Mouse (Mus musculus): ENCODE data around the gene Cpne7.

Gene Cpne7

DNA sequence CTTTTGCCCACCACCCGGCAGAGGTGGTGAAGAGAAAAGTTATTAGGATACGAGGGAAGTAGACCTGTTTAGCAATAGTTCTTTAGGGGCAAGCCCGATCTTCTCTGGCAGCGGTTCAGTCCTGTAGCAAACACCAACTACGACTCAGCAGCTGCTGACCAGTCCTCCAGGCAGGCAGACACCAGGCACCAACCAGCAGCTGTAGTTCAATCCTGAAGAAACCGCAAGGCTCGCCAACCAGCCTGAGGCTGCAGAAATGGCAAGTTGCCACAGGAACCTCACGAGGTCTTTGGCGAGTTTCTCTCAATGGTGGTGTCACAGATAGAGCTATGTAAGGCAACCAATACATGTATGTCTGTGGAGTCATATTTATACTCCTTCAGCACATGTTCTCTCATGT, 4.3 kb upstream of the Cpne7 start:
- in situ Hi-C loops (cut with MseI, MboI) = loop anchor here in 1 of 2 experiments (25.0 kb wide), 1 partner anchor 99 kb away; the partner anchor contains the start of genes Cdk10, Chmp1a and Spata33

DNA sequence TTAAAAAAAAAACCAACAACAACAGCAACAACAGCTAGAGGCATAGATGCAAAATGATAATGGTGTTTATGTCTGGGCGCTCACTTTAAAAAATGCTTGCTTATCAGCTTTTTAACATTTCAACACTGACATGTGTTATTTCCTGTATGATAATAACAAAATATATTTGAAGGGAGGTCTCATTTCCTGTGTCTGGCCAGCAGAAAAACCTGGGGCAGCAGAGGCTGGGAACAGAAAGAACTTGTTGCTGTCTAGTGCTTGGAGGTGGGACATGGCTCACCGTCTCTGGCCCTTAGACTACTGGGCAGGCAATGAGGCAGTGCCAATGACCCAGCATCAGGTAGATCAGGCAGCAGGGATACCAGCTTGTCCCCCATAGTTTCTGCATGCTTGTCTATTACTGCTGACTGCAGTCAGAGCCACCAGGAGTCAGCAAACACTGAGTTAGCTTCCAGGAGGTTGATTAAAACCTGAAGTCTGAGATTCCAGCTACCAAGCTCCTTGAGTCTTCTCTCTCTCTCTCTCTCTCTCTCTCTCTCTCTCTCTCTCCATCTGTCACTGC, 3.2 kb upstream of the Cpne7 start:
- in situ Hi-C loops (cut with MseI, MboI) = loop anchor here in 1 of 2 experiments (25.0 kb wide), 1 partner anchor 98 kb away; the partner anchor contains the start of genes Cdk10, Chmp1a and Spata33

DNA sequence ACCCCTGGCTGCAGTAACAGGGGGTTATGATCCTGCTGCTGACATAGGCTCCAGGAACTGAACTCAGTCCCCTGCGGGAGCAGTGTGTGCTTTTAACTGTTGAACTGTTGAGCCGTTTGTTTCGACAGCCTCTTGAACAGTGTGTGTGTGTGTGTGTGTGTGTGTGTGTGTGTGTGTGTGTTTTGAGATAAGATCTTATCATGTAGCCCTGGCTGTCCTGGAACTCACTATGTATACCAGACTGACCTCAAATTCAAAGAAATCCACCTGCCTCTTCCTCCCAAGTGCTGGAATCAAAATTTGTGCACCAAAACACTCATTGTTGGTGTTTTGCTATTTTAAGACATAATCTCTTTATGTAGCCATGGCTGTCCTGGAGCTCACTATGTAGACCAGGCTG, 2.5 kb upstream of the Cpne7 start:
- in situ Hi-C loops (cut with MseI, MboI) = loop anchor here in 1 of 2 experiments (25.0 kb wide), 1 partner anchor 98 kb away; the partner anchor contains the start of genes Cdk10, Chmp1a and Spata33

DNA sequence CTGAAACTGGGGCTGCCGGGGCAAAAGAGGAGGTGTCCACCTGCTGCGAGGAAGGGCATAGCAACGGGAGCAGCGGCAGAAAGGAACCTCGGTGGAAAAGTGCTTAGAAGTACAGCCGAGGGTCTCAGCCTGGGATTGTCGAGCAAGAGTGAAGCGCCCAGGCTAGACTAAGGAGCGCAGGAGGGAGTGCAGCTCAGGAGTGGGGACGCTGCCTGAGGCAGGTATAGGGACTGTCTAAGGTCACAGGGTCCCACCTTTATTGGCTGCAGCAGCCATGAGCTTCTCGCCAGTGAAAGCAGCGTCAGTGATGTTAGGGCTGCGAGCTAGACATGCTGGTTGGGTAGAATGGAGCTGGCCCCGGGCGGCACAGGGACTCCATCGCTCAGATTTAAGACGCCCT, 570 bp downstream of the Cpne7 start:
- in situ Hi-C loops (cut with MseI, MboI) = loop anchor here in 1 of 2 experiments (25.0 kb wide), 1 partner anchor 95 kb away; the partner anchor contains the start of genes Cdk10, Chmp1a and Spata33

DNA sequence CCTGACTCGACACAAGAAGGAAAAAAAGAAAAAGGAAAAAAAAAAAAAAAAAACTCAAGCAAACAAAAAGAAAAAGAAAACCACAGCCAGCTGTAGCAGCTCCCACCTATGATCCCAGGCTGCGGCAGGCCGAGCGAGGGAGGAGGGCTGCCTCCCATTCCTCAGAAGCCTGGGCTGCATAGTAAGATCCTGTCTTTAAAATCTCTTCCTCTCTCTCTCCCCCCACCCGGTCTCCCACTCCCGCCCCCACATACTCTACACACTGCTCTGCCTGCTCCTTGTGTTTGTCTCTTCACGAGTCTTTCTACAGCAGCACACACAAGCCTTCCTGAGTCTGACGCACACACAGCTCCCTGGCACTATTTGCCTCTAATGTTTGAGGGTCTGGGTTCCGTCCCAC, 4.9 kb downstream of the Cpne7 start:
- in situ Hi-C loops (cut with MseI, MboI) = loop anchor here in 1 of 2 experiments (25.0 kb wide), 1 partner anchor 90 kb away; the partner anchor contains the start of genes Cdk10, Chmp1a and Spata33

DNA sequence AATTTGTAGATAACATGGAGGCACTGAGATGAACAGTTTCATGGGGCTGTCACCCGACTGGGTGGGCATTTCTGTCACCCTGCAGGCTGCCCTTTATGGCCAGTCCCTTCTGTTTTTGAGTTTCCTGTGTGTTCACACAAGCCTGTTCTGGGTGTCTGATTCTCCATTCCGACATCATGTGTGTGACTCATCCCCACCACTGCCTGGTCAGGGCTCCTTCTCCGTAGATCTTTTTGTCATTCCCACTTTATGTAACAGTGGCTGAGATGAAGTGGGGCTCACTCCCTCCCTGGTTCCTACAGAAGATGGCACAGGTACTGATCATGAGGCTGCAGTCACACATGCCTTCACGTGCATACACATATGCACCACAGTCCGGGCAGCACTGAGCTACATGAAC, 5.5 kb downstream of the Cpne7 start:
- in situ Hi-C loops (cut with MseI, MboI) = loop anchor here in 1 of 2 experiments (25.0 kb wide), 1 partner anchor 90 kb away; the partner anchor contains the start of genes Cdk10, Chmp1a and Spata33

DNA sequence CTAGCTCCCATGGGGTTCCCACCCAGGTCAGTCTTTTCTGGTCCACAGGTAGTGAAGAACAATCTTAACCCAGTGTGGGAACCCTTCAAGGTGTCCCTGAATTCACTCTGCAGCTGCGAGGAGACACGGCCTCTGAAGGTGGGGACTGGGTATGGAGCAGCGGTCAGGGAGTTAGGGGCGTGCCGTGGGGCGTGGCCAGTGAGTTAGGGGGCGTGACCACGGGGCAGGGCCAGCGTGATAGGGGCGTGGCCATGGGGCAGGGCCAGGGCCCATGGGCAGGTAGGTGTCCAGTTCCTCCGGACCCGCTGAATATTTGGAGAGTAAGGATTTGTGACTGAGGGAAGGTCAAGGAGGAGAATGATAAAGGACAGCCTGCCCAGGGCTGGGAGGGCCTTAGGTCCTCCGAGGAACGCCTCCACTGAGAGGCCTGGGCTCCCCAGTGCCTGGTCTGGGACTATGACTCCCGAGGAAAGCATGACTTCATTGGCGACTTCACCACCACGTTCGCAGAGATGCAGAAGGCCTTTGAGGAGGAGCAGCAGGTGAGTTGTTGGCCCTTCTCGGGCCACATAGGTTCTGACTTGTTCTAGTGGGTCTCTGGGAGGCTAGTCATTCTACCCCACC, 9.1 kb downstream of the Cpne7 start:
- in situ Hi-C loops (cut with MseI, MboI) = no loop called here

DNA sequence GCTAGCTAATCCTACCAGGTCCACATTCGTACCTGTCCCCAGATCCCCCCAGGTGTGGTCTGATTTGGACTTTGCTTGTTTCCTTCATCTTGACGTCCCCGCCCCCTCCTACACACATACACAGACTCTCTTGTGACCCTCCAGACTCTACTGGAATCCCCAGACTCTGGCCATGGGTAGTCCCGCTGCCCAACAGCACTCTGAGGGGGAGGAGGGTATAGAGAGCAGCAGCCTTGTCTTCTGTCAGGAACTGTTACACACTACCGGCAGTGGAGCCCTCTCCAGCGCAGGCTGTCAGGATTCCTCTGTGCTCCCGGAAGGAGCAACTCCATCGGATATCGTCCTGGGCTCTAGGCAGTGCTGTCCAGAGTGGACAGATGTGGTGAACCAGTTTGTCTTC, 13.9 kb downstream of the Cpne7 start:
- in situ Hi-C loops (cut with MseI, MboI) = no loop called here

DNA sequence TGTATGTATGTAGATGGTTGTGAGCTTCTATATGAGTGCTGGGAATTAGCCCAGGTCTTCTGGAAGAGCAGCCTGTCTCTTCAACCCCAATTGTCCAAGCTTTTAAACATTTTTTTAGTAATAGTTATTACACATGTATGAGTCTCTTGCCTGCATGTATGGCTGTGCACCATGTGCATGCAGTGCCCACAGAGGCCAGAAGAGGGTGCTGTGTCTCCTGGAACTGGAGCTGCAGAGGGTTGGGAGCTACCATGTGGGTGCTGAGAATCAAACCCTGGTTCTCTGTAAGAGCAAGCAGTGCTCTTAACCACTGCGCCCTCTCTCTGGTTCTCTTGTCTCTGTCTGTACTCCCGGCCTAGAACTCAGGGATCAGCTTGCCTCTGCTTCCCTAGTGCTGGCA, 15.8 kb downstream of the Cpne7 start:
- in situ Hi-C loops (cut with MseI, MboI) = no loop called here

DNA sequence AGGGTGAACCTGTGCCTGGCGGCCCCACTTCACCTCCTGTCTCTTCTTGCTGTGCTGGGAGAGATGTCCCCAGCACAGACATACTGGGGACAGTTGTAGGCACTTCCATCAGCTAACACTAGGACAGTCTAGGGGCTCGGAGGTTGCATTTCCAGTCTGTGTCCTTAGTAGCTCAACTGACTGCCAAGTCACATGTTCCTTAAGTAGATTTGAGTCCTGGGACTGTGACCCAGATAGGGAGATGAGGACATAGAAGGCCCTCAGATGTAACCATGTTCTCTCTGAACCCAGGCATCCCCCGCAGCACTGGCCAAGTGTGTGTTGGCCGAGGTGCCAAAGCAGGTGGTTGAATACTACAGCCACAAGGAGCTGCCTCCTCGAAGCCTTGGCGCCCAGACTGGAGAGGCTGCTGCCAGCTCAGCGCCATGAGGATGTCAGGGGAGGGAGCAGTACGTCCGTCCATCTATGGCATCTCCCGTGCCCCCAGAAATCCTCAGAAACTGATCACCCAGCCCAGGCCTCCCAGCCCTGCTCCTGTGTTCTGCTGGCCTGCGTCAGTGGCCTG, 17.1 kb downstream of the Cpne7 start:
- in situ Hi-C loops (cut with MseI, MboI) = no loop called here

DNA sequence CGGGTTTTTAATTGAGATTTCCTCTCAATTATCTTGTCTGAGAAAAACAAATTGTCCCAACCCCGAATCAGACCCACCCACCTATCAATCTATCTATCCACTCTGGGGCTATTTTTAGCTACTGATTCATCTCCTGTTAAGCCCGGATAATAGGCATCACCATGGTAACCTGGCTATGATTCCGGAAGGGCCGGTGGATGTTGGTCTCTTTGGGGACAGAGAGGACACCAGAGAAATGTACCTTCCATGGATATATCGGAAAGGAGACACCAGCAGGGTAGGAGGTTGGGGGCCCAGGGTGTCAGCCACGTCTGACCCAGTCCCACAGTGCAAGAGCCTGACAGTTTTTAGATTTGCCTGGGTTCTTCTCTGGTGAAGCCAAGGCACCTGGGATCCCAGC, 18.2 kb downstream of the Cpne7 start:
- in situ Hi-C loops (cut with MseI, MboI) = no loop called here

DNA sequence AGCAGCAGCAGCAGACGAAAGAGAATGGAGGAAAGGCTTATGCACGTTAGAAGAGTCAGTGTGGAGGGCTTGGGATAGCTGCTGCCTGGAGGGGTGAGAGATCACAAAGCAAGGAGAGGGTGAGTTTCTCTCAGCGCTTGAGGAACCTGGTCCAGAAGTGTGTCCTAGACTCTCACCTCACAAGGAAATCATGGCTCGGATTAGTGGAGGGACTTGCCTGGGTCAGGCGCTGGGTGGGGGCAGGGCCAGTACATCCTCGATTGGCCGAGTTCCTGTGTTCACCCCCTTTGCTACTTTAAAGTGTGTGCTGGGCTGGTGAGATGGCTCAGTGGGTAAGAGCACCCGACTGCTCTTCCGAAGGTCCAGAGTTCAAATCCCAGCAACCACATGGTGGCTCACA, 18.6 kb downstream of the Cpne7 start:
- in situ Hi-C loops (cut with MseI, MboI) = no loop called here

DNA sequence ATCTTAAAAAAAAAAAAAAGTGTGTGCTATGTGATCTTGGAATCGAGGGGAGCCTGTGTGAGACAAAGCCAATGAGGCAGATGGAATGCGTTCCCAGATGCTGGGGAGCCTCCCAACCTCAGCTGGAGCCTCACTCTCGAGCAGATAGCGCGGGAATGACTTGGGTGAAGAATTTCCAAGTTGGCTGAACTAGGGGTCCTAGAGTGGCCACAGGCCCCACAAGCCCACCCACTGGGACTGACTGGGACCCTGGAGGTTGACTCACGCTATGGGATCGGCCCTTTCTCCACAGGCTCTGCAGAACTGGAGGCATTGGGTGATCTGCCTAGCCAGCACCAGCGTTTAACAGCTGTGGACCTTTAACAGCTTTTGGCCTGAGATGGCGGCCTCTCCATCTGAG, 19.1 kb downstream of the Cpne7 start:
- in situ Hi-C loops (cut with MseI, MboI) = no loop called here

DNA sequence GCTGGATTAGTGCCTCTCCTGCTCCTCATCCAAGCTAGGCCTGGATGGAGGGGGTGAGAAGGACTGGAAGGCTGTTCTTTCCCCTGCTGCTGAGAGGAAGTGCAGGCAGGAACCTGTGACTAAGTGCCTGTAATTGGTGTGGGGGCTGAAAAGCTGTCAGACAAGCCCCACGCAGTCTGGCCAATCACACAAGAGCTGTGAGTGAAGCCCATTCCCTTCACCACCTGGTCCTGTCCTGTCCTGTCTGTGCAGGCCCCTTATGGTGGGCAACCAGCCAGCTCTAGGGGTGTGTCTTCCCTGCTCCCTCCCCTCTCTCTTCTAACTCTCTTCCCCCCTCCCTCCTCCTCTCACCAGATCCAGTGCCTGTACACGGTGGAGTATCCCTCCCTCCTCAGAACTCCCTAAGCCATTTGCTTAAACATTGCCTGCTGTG, 20.5 kb downstream of the Cpne7 start:
- in situ Hi-C loops (cut with MseI, MboI) = no loop called here

DNA sequence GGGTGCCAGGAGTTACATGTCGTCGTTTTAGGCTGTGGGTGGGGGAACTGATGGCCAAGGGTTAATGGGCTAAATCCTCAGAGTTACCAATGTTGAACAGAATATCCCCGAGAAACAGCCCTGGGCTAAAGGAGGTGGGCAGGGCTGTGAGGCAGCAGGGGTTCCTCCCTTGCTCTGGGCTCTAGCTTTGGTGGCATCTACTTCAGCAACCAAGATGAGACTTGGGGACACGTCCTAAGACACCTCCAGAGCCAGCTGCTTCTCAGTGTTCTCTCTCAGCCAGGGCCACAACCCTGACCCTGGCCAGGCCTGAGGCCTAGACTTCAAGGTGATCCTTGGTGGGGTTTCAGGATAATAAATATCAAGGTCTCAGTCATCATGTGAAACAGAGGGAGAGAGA, 21.6 kb downstream of the Cpne7 start:
- in situ Hi-C loops (cut with MseI, MboI) = no loop called here

DNA sequence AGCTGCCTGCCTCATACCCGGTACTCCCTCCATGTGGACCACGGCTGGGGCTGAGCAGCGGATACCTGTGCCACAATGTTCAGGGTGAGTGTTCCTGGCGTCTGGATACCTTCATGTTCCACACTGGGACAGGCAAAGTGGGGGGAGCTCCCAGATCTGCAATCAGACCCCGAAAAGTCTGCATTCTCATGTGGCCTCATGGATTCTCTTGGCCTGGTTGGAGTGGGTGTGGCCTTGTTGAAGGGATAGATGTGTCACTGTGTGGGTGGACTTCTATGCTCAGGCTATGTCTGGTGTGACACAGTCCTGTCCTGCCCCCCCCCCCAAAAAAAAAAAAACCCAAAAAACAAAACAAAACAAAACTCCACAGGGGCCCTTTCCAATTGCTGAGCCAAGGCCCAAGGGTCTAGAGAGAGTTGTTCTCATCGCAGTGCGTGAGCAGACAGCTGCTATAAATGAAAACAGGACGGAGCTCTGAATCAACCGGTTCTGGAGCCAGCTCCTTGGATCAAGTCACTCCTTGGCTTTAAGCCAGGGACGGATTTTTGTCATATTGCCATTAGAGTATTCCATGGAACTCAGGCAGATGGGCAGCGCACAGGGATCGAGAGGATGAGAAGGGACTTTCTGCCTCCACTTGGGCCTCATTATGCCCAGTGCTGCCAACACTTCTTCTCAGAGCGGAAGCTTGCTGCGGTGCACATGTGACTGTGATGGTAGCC, 24.7 kb downstream of the Cpne7 start:
- in situ Hi-C loops (cut with MseI, MboI) = no loop called here

DNA sequence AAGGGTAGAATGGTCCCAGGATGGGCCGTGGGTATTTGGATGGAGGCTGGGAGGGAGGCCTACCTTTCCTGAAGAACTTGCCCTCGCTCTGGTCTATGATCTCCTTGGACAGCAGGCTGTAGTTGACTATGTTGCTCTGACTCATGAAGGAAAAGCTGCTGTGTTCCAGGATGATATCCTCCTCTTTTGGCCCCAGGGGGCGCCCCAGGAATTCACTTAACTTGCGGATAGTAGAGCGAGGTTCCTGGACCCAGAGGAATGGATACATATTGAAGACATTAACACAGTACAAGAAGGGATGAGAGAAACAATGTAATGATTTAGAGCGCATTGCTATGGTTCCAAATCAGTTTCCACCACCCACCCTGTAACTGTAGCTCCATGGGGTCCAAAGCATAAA, 28.1 kb downstream of the Cpne7 start:
- in situ Hi-C loops (cut with MseI, MboI) = no loop called here

DNA sequence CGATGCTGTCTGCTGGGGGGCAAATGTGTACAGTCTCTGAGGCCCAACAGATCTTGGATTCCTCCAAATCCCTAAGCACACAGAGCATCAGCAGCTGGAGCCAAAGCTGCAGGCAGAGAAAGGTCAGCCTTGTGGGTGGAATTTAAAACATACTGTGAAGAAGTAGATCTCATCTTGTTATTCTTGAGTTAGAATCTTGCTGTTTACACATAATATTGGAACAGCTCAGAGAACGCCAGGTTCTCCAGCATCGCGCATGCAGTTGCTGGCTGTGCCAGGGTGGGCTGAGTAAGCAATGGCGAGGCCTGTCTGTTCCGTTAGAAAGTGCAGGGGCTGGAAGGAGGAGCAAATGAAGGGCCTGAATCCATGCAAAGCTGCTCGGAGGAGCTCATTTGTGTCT, 29.2 kb downstream of the Cpne7 start:
- in situ Hi-C loops (cut with MseI, MboI) = no loop called here

DNA sequence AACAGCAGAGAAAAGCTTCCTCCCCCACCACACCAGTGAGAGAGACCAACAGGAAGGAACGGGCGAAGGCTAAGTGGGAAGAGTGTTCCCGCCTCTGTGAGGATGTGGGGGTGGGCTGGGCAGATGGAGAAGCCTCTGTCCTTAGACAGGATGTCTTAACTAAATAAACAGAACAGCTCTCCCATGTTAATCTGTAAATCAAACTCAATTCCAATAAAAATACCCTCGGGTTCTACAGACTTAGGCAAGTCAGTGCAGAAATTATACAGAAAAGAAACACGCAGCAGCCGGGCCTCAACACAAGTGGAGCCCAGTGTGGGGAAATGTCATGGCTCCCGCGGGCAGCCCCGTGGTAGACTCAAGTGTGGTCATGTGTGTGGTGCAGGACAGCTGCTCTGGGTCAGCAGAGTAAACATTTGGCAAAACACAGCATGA, 33.6 kb downstream of the Cpne7 start:
- in situ Hi-C loops (cut with MseI, MboI) = no loop called here

DNA sequence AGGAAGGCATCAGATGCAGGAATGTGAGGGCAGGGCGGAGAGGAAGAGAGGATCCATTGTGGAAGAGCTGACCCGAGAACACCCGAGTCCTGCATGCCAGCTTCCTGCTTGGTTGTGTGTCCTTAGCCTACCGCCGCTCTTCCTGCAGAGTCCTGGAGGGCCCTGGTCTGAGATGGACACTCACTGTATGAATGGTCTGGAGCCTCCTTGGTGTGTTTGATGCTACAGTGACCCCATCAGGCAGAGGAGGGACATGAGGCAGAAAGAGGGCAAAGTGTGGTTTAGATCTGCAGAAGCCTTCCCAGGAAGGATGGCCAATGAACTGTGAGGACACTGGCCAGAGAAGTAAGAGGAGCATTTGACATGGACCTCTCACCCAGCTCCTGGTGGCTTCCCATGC, 38.0 kb downstream of the Cpne7 start:
- in situ Hi-C loops (cut with MseI, MboI) = no loop called here

DNA sequence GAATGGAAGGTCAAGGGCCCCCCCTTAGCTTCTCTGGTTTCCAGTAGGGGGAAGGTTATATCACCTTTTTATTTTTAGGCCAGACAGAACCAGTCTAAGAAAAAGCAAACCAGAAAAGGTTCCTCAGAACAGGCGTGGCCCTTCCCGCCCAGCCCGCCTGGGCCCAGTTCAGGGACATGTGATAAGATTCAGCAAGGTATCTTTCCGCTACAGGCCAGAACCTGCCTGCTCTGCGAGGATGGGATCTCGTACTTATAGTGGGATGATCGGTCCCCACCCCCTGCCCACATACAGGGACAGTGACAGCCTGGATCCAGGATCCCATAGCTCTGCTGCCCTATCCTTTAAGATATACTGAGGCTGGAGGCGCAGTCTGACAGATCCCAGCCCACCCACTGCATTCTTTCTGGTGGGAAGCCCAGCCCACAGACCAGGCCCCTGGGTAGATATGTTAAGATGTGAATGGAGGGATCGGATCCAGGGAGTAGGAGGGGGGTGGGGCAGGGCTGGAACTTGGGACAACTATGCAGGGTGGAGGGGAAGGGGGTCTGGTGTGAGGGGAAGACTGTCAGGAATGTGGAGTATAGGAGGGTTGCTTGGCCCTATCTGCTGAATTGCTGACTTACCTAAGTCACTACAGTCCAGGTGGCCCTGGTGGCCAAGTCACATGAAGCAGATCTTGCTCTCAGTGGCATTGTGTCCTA, 39.0 kb downstream of the Cpne7 start:
- in situ Hi-C loops (cut with MseI, MboI) = no loop called here

Data from mouse trophoblast stem cell (cell line).